Mouse (Mus musculus) neural tube, embryonic 10.5 days (tissue): ENCODE results near the gene Nhsl1.
A peak's percentile ranks its signal among the peaks of the same experiment; 100 is the strongest.

Experiments used
- DNase-seq: peaks from one replicate; pipeline ENCODE4 v3.0.0-alpha.2; 2017; ENCODE audit warnings: low spot score; ENCODE audit errors: extremely low spot score

Gene Nhsl1

GRCm38 (mm10) chr10:18318916-18319481 is at the start of gene Nhsl1:
Gene Nhsl1, plus strand, starts transcription at chr10:18318985.
- peak; percentile 80 for DNase-seq

- no peak for DNase-seq
Measured at GRCm38 (mm10) chr10:18276090-18276734, 42.6 kb upstream of the Nhsl1 start.

- DNase-seq, result no peak
Measured at GRCm38 (mm10) chr10:18283991-18284390, 34.8 kb upstream of the Nhsl1 start.

- no peak for DNase-seq
Measured at GRCm38 (mm10) chr10:18289512-18289911, 29.3 kb upstream of the Nhsl1 start.

- DNase-seq, result no peak
Measured at GRCm38 (mm10) chr10:18305106-18305505, 13.7 kb upstream of the Nhsl1 start.

GRCm38 (mm10) chr10:18315071-18315470 is 3.7 kb upstream of the Nhsl1 start:
- no peak for DNase-seq

GRCm38 (mm10) chr10:18317521-18317920 is 1.3 kb upstream of the Nhsl1 start:
- DNase-seq, result no peak

GRCm38 (mm10) chr10:18317961-18318915 is 547 bp upstream of the Nhsl1 start:
- DNase-seq, result peak; percentile 73

GRCm38 (mm10) chr10:18319691-18320090 is 906 bp downstream of the Nhsl1 start:
- no peak for DNase-seq

- no peak for DNase-seq
Measured at GRCm38 (mm10) chr10:18321861-18322260, 3.1 kb downstream of the Nhsl1 start.

- DNase-seq, result no peak
Measured at GRCm38 (mm10) chr10:18323701-18324100, 4.9 kb downstream of the Nhsl1 start.

- DNase-seq, result no peak
Measured at GRCm38 (mm10) chr10:18328331-18328908, 9.6 kb downstream of the Nhsl1 start.

GRCm38 (mm10) chr10:18329096-18330038 is 10.6 kb downstream of the Nhsl1 start:
- peak; percentile 49 for DNase-seq

GRCm38 (mm10) chr10:18330445-18330844 is 11.7 kb downstream of the Nhsl1 start:
- DNase-seq, result no peak

GRCm38 (mm10) chr10:18333575-18333974 is 14.8 kb downstream of the Nhsl1 start:
- DNase-seq, result no peak

- no peak for DNase-seq
Measured at GRCm38 (mm10) chr10:18334176-18334575, 15.4 kb downstream of the Nhsl1 start.

GRCm38 (mm10) chr10:18334734-18335133 is 15.9 kb downstream of the Nhsl1 start:
- DNase-seq, result no peak

- no peak for DNase-seq
Measured at GRCm38 (mm10) chr10:18337725-18338124, 18.9 kb downstream of the Nhsl1 start.

GRCm38 (mm10) chr10:18339386-18339785 is 20.6 kb downstream of the Nhsl1 start:
- no peak for DNase-seq

GRCm38 (mm10) chr10:18340930-18341329 is 22.1 kb downstream of the Nhsl1 start:
- DNase-seq, result no peak
